Mouse (Mus musculus): ENCODE data around the gene Ncoa4.
"Not testable (repeated sequence)": the region's sequence is repeated elsewhere in the genome, so short reads cannot be mapped to it uniquely, and the experiment has no call there.

The Ncoa4 gene

DNA sequence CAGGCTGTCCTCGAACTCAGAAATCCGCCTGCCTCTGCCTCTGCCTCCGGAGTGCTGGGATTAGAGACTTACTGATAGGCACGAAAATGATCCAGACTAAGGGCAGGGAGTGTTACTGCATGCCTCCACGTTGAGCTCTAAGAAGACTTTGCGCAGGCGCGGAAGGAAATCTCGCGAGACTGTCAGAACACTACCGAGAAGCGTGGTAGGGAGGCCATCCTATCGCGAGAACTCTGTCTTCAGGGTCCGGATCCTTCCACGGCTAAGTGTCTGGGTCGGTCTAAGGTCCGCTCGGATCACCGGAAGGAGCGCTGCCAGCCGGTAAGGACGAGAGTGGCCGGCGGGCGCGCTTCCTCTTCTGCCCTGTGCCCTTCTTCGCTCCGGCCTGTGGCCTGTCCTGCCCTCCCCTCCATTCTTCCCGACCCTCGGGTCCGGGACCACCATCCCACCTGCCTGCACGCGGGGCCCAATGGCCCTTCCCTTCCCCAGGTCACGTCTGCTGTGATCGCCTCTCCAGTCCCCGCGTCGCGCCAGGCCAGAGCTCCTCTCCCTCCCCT, at the start of gene Ncoa4:
TSS of gene Ncoa4 (plus strand) at position 176 of the 557 bp plus-strand sequence.
- DNase-seq (ENCODE audit: low spot score) = peak; percentile 100

DNA sequence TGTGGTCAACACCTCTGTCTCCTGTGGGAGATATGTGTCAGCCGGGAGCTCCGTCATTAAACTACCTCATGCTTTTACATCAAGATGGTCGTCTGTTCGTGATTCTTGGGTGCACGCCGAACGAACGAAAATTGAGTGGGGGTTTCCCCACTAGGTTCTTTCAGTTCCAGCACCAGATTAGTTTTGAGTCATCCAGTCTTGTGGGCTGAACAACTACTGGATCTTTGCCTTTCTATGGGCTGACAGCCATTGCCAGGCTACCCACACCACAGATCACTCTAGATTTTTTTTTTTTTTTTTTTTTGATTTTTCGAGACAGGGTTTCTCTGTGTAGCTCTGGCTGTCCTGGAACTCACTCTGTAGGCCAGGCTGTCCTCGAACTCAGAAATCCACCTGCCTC, 47.5 kb upstream of the Ncoa4 start:
- DNase-seq (ENCODE audit: low spot score) = not testable (repeated sequence)

DNA sequence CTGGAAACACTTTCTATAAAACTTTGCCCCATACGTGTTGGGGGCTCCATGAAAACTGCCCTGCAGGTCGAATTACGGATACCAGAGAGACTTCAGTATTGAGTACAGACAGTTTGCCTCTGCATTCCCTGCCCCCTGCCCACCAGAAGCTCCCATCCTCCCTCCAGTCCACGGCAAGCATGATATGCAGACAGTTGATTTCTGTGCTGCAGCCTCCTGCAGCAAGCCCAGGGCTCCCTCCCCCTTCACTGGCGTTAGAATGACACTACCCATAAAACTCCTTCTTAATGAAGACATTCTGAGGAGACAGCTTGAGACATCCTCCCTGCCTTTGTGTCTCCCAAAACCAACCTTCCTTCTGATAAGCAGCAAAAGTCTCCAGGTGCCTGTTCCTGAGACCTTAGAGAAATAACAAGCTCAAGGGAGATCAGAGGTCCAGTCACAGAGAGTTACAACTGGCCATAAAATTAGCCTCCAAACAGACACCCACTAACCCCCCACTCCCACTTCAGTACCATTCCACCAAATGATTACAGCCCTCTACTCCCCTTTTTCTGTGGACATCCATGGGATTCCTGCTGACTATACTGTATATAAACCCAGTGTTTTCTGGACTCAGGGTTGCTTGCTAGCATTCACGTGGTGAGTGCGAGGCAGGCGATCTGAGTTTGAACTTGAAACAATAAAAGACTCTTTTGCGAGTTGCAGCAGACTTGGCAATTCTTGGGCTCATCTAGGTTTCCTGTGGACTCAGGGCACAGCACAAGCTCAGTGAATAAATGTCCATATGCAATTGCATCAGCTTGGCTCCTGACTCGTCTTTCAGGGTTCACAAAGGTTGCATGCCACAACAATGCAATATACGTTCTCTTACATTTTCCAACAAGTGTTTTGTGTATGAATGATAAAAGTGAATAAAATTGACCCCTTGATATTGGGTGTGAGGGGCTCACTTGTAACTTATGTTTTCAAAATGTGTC, 38.4 kb upstream of the Ncoa4 start:
- DNase-seq (ENCODE audit: low spot score) = no peak

DNA sequence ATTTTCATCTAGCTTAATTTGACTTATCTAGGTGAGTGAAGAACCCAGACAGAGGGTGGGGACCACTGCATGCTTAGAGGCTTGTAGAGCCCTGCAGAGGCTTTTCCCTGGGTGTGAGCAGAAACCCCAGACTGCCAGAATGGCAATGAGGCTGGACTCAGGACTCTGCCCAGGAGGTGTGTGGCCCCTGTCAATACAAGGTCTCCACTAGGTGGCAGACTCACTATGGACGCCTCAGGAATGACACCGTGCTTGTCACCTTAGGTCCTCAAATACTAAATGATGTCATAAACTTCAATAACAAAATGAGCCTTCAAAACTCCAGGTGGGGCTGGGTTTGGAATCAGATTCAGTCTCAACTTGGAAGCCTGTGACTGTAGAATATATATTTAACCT, 37.7 kb upstream of the Ncoa4 start:
- DNase-seq (ENCODE audit: low spot score) = peak; percentile 55

DNA sequence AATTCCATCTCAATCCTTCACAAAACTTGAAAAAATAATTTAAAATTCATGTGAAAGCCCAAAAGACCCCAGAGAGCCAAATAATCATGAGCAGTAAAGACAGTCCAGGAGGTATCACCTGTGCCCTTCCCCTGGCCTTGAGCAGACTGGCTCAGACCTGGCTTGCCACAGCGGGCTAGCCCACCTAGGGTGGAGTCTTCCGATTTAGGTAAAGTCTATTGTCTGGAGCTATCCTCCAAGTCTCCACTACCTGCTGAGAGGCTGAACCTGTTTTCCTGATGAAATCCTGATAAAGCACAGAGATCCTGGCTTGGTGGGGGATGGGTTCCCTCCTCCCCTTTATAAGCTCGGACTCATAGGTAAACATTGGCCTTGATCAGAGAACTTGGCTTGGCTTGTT, 35.4 kb upstream of the Ncoa4 start:
- no peak for DNase-seq (ENCODE audit: low spot score)

DNA sequence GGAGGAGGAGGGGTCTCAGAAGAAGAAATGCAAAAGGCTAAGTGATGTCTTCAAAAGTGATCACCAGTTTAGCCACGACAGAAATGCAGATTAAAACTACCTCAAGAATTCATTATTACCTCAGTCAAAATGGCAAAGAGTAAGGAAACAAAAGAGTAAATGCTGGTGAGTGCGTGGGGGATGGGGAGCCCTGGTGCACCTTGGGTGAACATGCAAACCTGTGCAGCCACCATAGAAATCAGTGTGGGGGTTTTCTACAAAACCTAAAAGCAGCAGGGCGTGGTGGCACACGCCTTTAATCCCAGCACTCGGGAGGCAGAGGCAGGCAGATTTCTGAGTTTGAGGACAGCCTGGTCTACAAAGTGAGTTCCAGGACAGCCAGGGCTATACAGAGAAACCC, 34.4 kb upstream of the Ncoa4 start:
- DNase-seq (ENCODE audit: low spot score) = not testable (repeated sequence)

DNA sequence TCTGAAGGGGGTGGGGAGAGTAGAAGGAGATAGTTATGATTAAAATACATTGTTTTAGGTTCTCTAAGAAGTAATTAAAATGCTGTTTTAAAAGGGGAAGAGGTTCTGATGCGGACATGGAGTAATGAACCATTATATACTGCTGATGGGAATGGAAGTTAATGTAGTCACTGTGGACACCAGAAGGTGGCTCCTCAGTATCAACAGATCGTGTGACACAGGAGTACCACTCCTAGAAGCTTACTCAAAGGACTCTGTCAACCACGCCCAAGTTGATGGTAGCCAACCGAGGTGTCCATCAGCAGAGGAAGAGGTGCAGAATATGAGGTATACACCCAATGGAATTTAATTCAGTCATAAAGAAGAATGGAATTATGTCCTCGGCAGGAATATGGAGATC, 31.3 kb upstream of the Ncoa4 start:
- no peak for DNase-seq (ENCODE audit: low spot score)

DNA sequence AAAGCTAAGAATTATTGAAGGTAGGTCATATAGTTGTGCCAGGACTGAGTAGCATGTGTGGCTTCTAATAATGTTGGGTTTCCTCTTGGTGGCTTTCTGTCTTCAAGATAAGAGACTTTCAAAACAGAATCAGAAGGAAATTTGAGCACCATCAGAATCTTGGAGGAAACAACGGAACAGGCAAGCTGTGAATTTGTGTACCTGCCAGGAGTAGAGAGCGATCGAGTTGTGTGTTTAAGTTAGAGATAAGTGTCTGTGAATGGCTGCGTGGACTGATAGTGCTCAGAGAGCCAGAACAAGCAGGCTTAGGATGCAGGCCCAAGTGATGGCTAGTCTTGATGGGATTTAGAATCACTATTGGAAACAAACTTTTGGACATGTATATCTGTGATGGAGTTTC, 27.8 kb upstream of the Ncoa4 start:
- no peak for DNase-seq (ENCODE audit: low spot score)

DNA sequence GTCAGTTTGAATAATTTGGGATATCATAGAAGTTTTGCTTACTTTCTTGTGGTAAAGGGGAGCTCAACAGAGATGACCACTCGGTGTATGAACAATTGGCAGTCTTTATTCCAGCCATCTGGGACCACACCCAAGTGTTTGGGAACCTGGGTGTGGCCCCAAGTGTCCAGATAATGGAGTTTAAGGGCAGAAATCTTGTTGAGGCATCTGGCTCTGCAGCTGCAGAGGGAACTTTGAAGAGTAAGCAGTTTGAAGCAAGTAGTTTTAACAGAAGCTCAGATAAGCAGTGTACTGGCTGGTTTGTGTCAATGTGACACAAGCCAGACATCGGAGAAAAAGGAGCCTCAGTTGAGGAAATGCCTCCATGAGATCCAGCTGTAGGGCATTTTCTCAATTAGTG, 25.4 kb upstream of the Ncoa4 start:
- DNase-seq (ENCODE audit: low spot score) = peak; percentile 21

DNA sequence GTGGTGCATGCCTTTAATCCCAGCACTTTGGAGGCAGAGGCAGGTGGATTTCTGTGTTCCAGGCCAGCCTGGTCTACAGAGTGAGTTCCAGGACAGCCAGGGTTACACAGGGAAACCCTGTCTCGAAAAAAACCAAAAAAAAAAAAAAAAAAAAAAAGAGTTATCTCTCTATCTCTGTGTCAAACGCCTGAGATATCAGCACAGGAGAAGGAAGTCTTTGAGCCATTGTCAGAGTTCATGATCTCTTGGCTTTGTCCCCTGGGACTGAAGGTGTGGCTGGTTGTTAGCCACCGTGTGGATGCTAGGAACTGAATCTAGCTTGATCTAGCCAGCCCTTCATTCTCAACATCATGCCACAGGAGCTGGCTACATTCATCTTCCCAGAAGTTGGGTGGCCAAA, 23.2 kb upstream of the Ncoa4 start:
- not testable (repeated sequence) for DNase-seq (ENCODE audit: low spot score)

DNA sequence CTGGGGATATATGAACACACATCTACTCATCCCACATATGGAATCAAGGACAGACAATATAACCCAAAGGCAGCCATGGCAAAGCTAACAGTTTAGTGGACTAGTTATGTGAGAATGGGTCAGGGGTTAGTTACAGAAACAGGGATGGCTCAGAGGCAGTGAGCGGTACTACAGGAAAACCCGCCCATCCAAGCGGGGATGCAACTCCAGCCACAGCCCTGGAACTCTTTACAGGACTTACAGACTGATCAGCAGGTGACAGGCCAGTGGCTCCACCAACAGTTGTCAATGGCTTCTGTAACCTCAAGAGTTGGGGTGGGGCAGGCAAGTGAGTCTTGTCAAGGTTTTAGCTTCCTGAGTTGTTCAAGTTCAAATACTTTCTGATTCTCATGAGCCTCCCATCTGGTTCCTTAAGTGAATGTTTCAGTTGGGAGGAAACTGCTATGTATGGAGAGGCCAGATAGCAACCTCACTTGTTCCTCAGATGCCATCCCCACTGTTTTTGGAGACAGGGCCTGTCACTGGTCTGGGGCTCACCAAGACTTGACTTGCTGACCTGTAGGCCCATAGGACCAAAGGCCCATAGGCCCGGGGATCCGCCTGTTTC, 19.2 kb upstream of the Ncoa4 start:
- DNase-seq (ENCODE audit: low spot score) = no peak

DNA sequence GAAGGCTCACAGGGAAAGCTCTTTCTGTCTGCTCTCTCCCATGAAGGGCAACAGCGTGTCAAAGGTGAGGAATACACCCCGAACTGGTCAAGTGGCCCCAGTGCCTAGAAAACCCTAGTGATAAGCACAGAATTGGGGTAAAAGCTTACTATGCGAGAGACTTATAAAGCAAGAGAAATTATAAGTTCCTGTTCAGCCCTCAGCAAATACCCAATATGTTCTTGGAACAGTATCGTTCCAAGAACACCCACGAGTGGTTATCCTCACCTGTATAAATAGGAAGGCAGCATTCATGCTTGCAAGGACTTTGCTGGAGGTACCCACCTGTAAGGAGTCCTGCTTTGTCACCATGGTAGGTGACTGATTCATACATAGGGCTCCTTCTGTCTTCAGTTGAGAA, 17.9 kb upstream of the Ncoa4 start, which contains the start of gene Msmb:
TSS of gene Msmb (plus strand) at position 301 of the 400 bp plus-strand sequence.
- DNase-seq (ENCODE audit: low spot score) = no peak

DNA sequence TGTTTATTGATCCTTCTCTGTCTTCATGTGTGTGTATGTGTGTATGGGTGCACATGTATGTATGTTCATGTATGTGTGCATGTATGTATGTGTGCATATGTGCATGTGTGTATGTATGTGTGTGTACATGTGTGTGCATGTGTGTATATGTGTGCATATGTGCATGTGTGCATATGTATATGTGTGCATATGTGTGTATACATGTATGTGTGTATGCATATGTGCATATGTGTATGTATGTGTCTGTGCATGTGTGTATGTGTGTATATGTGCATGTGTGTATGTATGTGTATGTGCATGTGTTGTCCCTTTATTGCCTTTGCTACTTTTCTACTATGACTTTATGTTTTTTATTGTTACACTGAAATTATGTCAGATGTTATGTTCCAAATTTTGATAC, 14.9 kb upstream of the Ncoa4 start:
- no peak for DNase-seq (ENCODE audit: low spot score)

DNA sequence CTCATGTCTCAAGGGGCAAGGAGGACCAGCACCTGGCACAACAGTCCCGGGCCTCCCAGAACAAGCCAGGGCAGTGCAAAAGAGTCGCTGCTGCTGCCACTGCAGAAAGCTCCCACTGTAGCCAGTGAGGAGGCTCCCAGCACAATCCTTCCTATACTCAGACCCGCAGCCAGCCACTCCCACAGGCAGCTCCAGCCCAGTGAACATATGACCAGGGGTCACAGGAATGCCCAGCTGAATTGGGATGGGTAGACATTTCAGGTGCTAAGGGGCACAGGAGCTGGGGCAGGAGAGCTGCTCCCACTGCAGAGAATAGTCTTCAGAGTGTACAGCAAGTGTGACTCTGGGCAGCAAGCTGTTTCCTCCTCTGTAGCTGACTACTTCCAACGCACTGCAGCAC, 14.3 kb upstream of the Ncoa4 start:
- no peak for DNase-seq (ENCODE audit: low spot score)

DNA sequence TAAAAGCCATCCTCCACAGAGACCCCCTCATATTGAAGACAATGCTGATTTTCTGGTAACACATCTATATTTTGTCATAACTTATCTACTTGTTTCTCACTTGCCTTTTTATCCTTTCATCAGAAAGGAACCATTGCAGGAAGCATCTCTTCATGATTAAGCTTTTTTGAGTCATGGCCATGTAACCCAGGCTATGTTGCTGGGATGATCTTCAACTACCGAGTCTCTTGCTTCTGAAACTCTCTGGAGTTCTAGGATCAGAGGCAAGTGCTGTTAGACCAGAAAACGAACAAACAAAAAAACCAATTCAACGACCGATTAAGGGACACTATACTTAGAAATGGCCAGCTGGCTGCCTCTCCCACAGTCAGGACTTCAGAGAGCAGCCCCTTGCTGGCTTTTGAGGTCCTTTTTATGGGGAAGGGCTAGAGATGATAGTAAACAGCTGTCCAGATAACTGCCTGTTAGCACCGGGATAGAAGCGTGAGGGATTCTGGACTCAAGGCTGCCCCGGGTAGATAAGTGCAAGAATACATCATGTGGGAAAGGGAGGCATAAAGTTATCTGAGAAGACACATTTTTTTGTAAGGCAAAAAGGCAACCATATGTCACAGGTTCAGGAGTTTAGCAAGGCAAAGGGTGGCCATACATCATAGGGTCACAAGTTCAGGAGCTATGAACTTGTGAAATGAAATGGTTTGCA, 13.7 kb upstream of the Ncoa4 start:
- DNase-seq (ENCODE audit: low spot score) = no peak

DNA sequence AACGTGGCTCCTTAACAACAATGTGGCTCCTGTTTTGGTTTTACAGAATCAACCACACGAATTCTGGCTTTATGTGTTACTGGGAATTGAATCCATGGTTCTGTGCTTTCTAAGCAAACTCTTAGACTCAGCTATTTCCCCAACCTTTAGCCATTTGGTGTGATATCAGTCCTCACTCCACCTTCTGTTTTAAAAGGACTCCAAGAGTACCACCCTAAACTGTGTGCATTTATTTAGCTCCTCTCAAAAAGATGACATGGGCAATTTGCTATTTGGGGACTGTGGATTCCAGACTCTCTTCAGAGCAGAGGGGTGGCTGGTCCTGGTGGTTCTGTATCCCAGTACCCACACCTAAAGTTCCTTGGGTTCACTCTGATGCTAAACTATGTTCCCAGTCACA, 13.1 kb upstream of the Ncoa4 start:
- no peak for DNase-seq (ENCODE audit: low spot score)

DNA sequence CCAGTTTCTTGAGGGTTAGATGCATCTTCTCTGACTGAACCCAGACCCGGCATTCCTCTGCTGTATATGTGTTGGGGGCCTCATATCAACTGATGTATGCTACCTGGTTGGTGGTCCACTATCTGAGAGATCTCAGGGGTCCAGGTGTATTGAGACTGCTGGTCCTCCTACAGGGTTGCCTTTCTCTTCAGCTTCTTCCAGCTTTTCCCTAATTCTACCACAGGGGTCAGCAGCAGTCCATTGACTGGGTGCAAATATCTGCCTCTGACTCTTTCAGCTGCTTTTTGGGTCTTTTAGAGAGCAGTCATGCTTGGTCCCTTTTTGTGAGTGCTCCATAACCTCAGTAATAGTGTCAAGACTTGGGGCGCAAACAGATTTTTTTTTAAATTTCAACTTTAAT, 8.8 kb upstream of the Ncoa4 start:
- DNase-seq (ENCODE audit: low spot score) = no peak

DNA sequence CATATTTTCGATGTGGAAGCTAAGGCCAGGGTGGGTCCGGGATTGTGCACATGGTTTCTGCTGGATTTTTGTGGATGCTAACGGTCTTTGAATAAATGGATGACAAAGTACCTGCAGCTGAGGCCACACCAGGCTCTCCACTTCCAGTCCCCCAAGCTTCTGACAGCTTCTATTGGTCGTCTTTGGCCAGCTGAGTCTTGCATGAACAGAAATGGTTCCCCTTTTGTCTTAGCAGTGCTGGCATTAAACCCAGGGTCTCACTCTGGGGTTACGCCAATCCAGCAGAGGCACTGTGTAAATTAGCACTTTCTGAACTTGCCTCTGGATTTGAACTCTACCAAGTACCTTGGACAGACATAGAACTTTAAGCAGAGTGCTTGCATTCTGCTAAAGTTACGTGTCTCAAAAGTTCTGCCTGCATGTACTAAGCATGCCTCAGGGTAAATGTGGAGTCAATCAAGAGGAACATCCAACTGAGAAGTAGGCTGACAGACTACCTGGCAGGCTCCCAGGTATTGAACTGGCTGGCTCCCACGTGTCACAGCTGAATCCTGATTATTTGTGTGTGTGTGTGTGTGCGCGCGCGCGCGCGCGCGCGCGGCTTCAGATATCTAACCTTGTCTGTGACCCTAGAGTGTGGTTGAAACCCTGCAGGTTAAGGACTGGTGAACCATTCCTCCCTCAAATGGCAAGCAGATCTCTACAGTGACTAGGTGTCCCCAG, 7.3 kb upstream of the Ncoa4 start:
- DNase-seq (ENCODE audit: low spot score) = no peak

DNA sequence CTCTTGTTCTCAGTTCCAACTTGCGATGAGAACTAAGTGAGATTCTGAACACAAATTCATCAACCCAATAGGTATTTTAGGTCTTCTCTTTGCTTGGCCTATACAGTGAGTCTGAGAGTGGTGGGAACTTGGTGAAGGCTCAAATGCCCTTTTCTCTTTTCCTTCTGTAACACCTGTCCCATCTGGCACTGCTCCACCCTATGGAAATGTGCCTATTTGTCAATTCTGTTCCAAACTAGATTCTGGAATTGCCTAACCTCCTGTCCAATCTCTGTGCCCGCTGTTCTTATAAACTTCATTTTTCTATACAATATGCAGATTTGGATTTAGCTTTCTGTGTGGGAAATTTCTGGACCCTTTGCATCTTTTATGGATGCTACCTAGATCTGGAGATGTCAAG, 6.5 kb upstream of the Ncoa4 start:
- DNase-seq (ENCODE audit: low spot score) = no peak

DNA sequence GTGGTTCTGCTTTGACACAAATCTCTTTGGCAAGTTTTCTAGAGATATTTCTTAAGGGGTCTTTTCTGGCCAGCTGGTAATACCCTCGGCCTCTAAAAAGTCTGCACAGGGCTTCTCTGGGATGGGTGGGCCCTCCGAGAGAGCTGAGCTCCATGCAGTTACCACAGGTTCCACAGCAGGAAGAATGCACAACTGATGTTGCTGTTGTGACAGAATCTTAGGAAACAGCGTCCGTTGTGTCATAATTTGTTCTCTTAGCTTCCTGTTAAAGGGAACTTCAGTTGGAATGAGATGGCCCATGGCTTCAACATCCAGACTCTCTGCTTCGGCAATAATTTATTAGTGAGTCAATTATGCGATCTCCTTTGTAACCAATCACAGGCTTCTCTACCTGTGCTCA, 4.9 kb upstream of the Ncoa4 start:
- no peak for DNase-seq (ENCODE audit: low spot score)

DNA sequence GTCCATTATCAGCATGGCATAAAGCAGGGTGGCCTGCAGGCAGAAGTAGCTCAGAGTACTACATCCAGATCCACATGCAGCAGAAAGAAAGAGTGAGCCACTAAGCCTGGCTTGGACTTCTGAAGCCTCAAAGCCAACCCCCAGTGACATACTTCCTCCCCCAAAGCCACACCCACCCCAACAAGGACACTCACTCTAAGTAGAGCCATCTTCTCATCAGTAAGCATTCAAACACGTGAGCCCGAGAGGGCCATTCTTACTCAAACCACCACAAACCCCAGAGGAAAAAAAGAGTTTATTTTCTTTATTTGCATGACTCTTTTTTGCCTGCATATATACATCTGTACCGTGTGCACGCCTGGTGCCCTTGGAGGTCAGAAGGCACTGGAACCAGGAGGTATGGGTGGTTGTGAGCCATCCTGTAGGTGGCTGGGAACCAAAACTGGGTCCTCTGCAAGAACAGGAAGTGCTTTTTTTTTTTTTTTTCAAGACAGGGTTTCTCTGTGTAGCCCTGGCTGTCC, 455 bp upstream of the Ncoa4 start:
- peak; percentile 13 for DNase-seq (ENCODE audit: low spot score)

DNA sequence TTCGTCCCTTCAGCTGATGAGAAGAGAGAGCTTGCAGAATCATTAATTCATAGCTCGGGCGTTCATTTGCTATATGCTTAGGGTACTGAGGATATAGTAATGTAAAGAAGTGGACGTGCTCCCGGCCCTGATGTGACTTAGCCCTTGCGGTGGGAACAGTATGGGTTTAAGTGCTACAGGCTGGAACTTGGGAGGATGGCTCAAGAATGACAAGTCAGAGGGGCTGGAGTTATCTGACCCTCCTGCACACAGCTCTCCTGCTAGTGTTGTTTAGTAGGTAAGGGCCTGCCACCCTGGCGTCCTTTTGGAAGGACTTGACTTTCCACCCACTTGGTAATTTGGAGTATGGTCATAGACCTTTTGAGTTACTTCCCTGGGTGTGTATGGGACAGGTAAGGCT, 898 bp downstream of the Ncoa4 start:
- DNase-seq (ENCODE audit: low spot score) = no peak
